Mouse (Mus musculus) ovary, adult 18-20 months (tissue): ENCODE data around the gene Uaca.

Experiments
- DNase-seq: peaks from one replicate; pipeline ENCODE4 v3.0.0; 2022; ENCODE audit warnings: low spot score, mixed read lengths

The Uaca gene

GRCm38 (mm10) chr9:60837449-60838141, 43.3 kb downstream of the Uaca start:
- DNase-seq = no peak

DNA sequence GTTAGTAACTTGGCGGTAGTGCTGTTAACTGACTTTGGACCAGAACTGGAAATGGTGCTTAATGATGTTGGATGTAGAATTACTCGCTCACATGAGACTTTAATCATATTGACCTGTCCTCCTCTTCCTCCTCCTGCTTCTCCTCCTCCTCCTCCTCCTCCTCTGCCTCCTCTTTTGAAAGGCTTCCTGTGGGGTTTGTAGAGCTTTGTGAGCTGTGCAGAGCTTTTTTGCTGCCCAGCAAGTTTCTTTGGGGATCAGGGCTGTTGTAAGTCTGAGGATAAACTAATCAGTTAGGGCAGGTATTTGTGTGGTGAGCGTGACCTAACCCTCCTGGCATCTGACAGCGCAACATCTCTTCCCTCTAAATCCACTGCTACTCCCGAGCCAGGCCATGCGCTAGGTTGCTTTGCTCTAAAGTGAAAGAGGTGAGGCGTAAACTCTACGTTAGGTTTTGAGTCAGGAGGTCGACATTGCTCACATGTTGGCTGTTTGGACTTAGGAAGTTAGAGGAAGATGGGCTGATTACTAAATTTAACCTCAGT, 44.1 kb downstream of the Uaca start:
- no peak for DNase-seq

DNA sequence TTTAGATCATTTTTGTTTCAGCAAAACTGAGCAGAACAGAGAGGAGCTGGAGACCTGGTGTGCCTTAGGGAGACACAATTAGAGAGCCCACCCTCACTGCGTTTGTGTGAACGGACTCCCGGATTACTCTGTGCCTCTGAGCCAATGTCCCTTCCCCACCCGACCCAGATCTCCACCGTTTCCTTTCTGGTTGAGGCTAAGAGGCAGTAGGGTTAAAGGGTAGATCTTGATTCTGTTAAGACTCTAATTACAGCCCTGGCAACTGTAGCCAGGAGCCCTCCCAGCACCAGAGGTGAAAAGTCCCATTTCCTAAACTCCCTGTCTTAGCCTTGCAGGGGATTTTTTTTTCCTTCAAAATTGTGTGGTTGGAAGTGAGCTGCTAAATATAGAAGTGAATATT, 47.1 kb downstream of the Uaca start:
- DNase-seq = no peak

DNA sequence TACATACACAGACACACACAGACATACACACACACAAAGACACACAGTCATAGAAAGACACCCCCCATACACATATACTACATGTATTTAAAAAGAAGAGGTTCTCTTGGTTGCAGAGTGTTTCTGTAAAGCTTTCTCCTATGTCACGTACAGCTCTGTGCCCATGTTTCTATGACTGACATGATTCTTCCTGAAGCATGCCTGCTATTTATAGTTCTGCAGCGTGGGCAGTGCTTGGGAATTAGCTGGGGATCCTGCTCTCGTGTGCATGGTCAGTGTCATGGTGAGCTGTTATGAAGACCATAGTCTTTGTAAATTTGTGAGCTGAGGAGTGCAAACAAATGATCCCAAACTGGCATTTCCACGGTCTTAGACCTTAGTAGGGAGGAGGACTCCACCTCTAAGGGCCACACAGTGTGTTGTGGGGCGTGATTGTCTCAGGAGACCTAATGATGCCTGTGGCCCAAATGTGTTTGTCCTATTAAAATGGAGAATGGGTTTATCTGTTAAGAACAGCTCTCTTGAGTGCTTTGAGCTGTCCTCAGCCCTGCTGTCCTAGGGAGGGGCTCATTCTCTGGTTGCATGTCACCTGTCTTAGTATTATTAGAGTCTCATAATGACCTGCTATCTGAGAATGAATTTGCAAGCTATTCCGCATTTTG, 49.2 kb downstream of the Uaca start:
- DNase-seq = no peak

DNA sequence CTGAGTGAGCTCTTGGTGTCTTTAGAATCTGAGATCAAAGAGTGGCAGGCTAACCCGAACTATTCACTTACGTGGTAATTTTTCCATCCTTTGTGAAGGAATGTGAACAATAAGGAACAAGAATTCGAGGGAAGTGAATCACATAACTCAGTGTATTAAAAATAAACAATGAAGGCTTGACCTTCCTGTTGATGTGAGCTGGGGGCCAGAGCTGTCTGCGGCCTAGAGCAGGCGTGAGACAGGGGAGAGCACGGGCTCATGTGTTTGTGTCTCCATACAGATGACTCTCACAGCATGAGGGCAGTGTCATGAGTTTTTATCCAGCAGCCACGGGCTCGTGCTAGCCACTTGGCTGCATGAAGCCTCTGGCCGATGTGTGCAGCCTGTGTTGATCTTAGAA, 54.4 kb downstream of the Uaca start:
- no peak for DNase-seq

GRCm38 (mm10) chr9:60849986-60850385, 55.6 kb downstream of the Uaca start:
- DNase-seq = no peak

DNA sequence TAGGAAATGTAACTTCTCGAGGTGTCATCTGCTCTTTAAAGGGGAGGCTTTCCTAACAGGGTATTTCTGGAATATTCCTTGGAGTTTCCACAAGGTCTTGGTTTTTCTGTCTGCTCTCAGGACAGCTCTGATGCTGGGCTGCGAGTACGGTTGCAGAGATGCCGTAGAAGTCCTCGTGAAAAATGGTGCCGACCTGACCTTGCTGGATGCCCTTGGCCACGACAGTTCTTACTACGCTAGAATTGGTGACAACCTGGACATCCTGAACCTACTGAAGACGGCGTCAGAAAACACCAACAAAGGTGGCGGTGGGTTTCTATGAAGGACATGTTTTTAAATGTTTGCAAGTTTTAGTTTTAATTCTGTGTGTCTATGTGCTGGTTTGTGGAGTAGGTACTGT, 59.9 kb downstream of the Uaca start:
- no peak for DNase-seq

DNA sequence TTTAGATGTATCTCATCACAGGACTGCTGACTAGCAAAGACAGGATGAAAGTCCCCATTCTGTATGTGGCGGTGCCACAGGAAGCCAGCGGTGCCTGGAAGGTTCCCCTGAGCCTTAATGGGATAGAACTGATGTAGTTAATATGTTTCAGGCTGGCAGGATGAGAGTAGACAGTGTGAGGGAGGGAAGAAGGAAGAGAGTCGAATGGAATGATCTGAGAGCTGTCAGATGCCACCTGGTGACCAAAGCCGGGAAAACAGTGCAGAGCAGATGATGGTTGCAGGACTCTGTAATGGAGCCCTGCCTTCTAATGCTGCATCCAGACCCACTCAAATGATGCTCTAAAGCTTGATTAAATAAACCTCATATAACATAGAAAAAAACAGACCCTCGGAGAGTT, 63.5 kb downstream of the Uaca start:
- DNase-seq = no peak

GRCm38 (mm10) chr9:60858306-60858960, 64.1 kb downstream of the Uaca start:
- no peak for DNase-seq

GRCm38 (mm10) chr9:60859031-60859430, 64.7 kb downstream of the Uaca start:
- DNase-seq = no peak

- DNase-seq = no peak
Observed at GRCm38 (mm10) chr9:60861030-60861429, 66.7 kb downstream of the Uaca start.

DNA sequence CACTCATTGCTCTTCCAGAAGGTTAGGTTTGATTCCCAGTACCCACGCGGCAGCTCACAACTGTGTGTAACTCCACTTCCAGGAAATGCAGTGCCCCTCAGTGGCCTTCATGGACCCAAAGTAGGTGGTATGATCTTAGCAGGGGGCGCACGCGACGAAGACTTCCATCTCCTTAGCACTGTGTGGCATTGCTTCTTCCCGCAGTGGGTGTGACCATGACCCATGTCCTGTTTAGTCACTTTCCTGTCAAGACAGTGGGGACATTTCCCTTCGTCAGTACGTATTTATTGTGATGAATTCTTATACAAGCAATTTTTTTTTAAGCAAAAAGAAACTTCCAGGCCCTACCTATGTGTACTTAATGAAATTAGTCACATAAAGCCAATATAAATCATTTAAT, 70.3 kb downstream of the Uaca start:
- DNase-seq = no peak

DNA sequence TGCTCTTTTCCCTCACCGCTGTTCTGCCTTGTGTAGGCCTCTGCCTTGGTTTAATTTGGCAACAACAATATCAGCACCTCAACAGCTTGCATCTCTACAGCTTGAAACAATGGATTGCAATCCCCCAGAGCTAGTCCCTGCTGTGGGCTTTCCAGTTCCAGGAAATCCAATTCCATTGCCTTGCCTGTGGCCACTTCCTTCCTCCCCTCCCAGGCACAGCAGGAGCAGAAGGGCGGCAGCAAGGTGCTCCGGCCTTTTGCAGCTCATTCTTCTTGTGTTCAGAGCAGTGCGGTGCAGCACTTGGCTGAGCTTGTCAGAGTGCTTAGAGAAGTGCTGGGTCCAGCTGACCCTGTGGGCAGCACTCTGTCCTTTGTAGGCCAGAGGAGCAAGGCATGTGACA, 71.5 kb downstream of the Uaca start:
- no peak for DNase-seq

DNA sequence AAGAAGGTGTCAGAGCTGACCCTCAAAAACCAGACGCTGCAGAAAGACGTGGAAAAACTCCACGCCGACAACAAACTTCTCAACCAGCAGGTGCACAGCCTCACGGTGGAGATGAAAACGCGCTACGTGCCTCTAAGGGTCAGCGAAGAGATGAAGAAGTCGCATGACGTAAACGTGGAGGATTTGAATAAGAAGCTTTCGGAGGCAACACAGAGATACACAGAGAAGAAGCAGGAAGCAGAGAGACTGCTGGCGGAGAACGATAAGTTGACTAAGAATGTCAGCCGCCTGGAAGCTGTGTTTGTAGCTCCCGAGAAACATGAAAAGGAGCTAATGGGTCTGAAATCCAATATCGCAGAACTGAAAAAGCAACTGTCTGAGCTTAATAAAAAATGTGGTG, 76.1 kb downstream of the Uaca start:
- DNase-seq = no peak

- no peak for DNase-seq
Observed at GRCm38 (mm10) chr9:60870919-60871503, 76.7 kb downstream of the Uaca start.

DNA sequence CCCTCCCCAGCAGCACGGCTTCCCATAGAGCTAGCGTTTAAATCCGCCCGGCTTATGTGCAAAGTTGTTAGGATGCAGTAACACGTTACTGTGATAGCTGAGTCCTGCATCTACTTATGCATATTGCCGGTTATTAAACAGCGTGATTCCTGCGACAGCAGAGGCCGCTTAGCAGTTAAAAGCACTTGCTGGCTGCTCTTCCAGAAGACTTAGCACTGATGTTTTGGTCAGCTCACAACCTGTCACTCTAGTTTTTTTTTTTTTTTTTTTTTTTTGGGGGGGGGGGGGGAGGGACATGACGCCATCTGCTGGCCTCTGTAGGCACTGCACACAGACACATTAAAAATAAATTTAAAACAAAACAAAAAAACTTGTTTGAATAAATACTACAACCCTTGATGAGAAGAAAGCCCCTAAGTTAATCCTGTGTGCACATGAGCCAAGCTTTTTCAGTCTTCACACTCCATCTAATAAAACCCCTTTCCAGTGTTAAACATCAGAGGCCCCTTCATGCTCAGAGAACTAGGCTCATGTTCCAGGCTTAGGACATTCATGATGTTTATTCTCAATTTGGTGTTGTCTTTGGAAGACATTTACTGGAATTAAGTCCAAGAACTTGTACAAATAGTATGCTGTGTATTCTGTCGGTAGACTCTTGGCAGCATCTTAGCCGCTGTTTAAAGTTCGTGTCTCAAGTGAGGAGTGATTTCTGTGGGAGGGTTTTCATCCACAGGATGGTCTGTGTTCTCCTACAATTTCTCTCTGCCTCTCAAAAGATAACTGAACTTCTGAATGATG, 79.1 kb downstream of the Uaca start:
- no peak for DNase-seq

DNA sequence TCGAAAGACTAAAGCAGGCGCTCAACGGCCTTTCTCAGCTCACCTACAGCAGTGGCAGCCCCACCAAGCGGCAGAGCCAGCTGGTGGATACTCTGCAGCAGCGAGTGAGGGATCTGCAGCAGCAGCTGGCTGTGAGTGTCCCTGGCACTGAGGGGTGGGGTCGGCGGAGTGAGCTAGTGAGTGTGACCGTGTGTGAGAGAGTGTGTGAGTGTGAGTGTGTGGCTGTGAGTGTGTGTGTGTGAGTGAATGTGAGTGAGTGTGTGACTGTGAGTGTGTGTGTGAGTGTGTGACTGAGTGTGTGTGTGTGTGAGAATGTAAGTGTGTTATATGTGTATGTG, 79.7 kb downstream of the Uaca start:
- DNase-seq = no peak

GRCm38 (mm10) chr9:60876085-60876484, 81.7 kb downstream of the Uaca start:
- DNase-seq = no peak

- DNase-seq = no peak
Observed at GRCm38 (mm10) chr9:60876531-60876930, 82.2 kb downstream of the Uaca start.

DNA sequence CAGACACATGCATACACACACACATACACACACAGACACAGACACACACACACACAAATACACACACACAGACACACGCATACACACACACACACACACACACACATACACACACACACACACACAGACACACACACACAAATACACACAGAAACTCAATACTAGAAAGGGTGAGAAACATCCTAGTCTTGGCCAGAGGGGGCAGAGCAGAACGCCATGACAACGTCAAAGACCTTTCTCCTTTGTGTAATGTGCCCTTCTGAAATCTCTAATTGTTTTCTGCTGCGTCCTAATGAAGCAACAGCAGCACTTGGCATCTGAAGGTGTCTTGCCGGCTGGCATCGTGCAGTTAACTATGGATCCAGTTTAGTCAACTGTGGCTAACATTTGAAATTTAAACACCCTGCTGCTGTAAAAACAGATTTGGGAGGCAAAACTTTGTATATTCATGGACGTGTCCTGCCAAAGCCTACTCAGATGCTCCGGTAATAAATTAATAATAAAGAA, 83.8 kb downstream of the Uaca start:
- no peak for DNase-seq

DNA sequence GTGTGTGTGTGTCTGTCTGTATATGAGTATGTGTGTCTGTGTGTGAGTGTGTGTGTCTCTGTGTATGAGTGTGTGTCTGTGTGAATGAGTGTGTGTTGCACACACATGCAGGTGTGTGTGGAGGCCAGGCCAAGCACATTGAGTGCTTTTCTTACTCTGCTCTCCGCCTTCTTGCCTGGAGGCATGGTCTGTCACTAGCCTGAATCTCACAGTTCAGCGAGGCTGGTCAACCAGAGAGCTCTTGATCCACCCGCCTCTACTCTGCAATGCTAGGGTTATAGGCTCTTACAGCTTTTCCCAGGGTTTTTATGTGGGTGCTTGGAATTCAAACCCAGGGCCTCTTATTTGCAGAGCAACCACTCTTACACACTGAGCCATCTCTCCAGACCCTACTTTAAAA, 84.3 kb downstream of the Uaca start:
- no peak for DNase-seq

- no peak for DNase-seq
Observed at GRCm38 (mm10) chr9:60885148-60885547, 90.8 kb downstream of the Uaca start.
